Mouse (Mus musculus) left cerebral cortex, adult 8-10 months (tissue): Measurements from ENCODE around the gene Opn5. TPM values are rescaled to one million over a fixed set of nuclear protein-coding genes. Genes with fewer than 3 reads are reported as not detected.

ENCODE experiments used
- total RNA-seq, 4 experiments: library from RNA; stranded (reverse); gene quantifications; 2 replicates each; pipeline ENCODE4 v1.2.4; 2022

Opn5 gene
- total RNA-seq, 4 experiments from 2014 or later: not detected

Other genes with a start within 250 kb of the Opn5 start
- gene Adgrf4, start 80.9 kb upstream of the Opn5 start, total RNA-seq: 1 to 10 TPM; 1.1 to 3.0 (median 2.2) TPM
- gene Adgrf2, start 130.8 kb upstream of the Opn5 start, total RNA-seq: 1 to 10 TPM in 2 of 4 experiments, under 1 TPM in 2; 0.37 to 1.5 (median 0.85) TPM